Mouse (Mus musculus) cerebellum, adult 9-10 months (tissue): Measurements from ENCODE around the gene Nt5m.

Experiments used
- DNase-seq: peaks from one replicate; pipeline ENCODE4 v3.0.0; 2022

The Nt5m gene

DNA sequence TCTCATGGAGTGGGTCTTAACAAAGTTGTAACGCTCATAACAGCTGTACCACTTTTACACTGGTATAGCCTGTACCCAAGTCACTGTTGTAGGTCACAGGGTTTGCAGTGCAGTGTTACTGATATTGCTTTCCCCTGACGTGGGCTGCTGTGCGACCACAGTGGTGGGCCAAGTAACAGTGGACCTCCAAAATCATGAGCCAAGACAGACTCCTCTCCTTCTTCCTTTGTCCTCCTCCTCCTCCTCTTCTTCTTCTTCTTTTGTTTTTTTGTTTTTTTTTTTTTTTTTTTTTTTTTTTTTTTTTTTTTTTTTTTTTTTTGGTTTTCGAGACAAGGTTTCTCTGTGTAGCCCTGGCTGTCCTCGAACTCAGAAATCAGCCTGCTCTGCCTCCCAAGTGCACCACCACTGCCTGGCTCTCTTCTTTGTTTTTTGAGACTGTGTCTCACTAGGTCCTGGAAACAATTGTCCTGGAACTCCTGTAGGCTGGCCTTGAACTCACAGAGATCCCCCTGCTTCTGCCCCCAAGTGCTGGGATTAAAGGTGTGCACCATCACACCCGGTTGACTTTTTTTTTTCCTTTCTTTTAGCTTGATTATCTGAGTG lies 67.4 kb downstream of the Nt5m start:
- DNase-seq, result no peak

DNA sequence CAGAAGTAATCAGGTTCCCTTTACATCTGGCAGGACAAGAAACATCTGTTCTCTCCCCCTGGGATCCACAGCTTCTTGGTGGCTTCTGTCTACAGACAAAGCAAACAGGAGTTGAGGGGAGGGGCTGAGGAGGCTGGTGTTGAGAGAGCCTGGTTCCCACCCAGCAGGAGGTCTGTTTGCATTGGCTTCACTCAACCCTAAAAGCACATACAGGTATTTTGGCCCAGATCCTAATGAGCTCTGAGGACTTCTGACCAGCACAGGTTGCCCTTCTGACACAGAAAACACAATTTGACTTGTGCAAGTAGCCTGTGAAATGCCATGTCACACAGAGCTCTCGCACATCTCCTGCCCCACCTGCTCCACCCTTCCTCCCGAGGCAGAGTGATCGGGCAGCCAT lies 69.2 kb downstream of the Nt5m start:
- no peak for DNase-seq

DNA sequence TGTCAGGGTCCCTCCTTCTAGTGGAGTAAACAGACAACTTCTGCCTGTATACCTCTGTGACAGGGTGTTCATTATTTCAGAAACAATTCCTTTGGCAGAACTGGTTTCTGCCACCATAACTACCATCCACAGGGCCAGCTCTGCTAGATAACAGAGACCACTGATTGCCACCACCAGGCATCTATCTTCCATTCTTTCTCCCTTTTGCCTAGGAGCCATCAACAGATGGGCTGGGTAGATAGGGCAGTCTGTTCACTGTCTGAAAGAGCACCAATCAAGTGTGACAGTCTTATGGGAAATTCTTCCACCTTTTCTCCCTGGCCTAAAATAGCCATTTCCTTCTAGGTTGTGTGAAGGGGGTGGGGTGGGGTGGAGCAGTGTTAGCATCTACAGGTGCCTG lies 71.3 kb downstream of the Nt5m start:
- DNase-seq, result no peak

DNA sequence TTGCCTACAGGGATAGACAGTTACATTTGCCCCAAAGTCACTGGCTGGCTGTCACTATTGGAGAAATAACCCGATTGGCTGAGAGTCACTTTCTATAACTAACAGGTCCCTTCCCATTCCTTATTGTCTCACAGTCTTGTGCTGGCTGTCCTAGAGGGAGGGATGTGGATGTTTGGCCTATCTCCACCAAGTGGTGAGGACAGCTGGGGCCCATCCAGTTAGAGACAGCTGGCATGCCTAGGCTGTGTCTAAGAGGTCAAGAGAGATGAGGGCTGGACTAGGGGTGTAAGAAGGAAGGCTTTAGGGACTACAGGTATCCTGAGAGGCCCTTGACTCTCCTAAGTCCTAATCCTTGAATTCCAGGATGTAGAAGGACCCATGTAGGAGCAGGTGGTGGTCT lies 72.3 kb downstream of the Nt5m start:
- no peak for DNase-seq

DNA sequence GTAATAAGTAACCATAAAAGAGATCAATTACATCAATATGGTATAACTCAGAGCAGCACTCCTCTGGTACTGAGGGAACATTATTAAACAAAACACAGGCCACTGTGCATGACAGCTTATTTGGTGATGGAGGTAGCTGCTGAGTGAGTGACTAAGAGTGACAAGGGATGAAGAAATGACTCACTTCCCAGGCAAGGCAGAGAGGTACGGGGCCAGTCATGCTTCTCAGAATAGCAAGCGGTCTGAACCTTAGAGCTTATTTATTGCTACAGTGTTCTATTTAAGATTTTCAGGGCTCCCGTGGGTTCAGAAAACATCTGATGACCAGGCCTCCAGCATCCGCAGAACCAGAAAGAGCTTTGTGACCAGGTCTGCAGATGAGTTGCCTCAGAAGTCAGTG lies 74.5 kb downstream of the Nt5m start:
- no peak for DNase-seq

DNA sequence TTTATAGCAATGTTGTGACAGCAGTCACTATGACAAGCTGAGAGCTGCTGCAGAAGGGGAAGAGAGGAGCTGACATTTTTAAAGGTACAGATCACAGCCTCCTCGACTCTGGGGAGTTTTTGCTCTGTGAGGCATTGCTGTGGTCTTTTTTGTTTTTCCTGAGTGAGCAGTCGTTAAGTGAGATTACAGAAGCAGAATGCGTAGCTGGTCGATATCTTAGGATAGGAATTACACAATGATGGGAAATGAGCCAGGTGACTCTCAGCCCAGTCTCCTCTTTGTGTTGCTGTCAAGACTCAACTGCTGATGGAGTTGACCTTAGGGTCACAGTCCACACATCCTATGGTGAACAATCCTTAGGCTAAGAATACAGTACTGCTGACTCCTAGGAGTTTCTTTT lies 78.8 kb downstream of the Nt5m start:
- DNase-seq, result no peak

DNA sequence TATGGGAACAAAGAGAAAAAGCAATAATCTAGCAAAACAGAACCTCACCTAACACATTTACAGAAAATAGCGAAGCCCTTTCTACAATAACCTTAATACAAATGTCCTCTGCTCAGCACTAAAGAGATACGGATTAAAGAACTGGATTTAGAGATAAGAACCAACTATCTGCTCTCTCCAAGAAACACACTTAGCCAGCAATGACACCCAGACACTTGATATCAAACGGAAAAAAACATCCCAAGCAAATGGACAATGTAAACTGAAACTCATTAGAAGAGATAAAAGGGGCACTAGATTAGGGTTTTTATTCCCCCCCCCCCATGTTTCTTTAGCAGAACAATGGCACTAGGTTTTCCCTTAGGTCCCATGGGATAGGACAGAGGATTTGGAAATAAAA lies 80.2 kb downstream of the Nt5m start:
- DNase-seq, result no peak

DNA sequence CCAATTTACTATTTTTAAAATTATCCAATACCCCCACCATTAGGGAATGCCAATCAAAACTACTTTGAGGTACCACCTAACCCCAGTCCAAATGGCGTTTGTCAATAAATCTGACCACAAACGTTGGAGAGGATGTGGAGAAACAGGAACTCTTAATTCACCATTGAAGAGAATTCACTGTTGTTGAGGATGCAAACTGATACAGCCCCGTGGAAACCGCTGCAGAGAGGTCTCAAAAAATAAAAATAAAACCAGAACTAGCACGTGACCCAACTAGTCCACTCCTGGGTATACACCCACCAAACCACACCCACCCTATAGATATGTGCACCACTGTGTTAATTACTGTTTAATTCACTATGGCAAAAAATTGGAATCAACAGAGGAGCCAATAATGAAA lies 81.1 kb downstream of the Nt5m start:
- no peak for DNase-seq

DNA sequence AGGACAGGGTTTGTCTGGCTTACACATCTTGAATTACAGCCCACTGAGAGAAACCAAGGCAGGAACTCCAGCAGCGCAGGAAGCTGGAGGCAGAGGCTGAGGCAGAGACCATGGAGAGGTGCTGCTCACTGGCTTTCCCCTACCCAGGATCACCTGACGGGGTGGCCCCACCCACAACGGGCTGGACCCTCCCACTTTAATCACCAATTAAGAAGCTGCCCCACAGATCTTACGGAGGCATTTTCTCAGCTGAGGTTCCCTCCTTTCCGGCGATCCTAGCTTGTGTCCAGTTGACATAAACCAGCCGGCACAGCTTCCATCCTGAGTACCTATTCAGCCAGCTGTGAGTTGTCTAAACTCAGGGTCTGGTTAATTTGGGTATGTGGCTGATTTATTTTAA lies 82.0 kb downstream of the Nt5m start:
- no peak for DNase-seq

DNA sequence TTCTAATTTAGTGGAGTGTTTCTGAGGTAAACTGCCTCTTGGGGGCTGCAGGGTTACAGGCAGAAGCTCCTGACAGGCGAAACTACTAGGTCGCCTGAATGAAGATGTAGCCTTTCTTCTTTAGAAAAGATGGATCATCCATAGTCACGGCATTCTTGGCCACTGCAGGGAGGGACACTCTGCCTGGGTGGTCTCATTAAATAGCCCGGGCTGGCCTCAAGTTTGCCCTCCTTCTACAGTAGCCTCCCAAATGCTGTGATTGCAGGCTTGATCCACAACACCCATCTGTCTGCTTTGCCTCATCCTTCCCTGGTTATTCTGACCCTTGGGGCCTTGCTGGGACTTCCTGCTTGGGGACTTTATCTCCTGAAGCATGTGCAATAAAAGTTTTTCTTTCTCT lies 90.8 kb downstream of the Nt5m start:
- no peak for DNase-seq
